Mouse (Mus musculus) CH12.LX (cell line): ENCODE data around the gene Uqcr10. TPM values are rescaled to one million over a fixed set of nuclear protein-coding genes. Genes with fewer than 3 reads are reported as not detected.

Experiments
- DNase-seq: peaks from one replicate; pipeline ENCODE4 v3.0.0-alpha.2; 2013; ENCODE audit errors: extremely low read depth
- H3K27ac ChIP-seq: 2 replicates; pipeline ENCODE4 v1.5.1; 2012; ENCODE audit warnings: low read depth, mild to moderate bottlenecking, control low read depth, moderate library complexity; ENCODE audit not compliant: insufficient read depth
- H3K27me3 ChIP-seq: replicated peaks from 2 replicates; pipeline ENCODE3; 2012; ENCODE audit warnings: inconsistent platforms
- H3K36me3 ChIP-seq, 2 experiments: replicated peaks in 1 of 2; 2 replicates each; pipeline versions ENCODE3 to v1.6.1; 2012; ENCODE audit warnings: inconsistent platforms in 1 of 2, low read length in 1 of 2, mild to moderate bottlenecking in 1 of 2, mixed read lengths in 1 of 2, moderate library complexity in 1 of 2; ENCODE audit not compliant: control insufficient read depth in 1 of 2, insufficient read depth in 1 of 2
- H3K4me1 ChIP-seq, 2 experiments: 2 replicates each; pipeline ENCODE4 v1.6.1; 2012; ENCODE audit warnings: inconsistent platforms in 1 of 2, moderate library complexity in 1 of 2; ENCODE audit not compliant: insufficient read depth in 2 of 2, control insufficient read depth in 1 of 2
- H3K4me2 ChIP-seq: 2 replicates; pipeline ENCODE4 v1.6.1; 2012; ENCODE audit warnings: low read depth, mild to moderate bottlenecking, control low read depth; ENCODE audit not compliant: poor library complexity, insufficient read depth, severe bottlenecking
- H3K4me3 ChIP-seq, 3 experiments: fragments of 150-350 bp in 1 of 3; sonication (generic) in 1 of 3; replicated peaks in 1 of 3; 2 replicates each; pipeline versions ENCODE3 to v1.5.1; 2011 to 2012; ENCODE audit warnings: low read depth in 2 of 3, low read length in 2 of 3, mild to moderate bottlenecking in 2 of 3, moderate library complexity in 2 of 3, control low read depth in 1 of 3, improper control_type of control experiment in 1 of 3, inconsistent platforms in 1 of 3, mixed read lengths in 1 of 3; ENCODE audit not compliant: poor library complexity in 1 of 3
- H3K79me2 ChIP-seq: replicated peaks from 2 replicates; pipeline ENCODE4 v1.6.1; 2012; ENCODE audit warnings: mild to moderate bottlenecking, moderate library complexity; ENCODE audit not compliant: control insufficient read depth, poor library complexity, insufficient read depth, severe bottlenecking; ENCODE audit errors: extremely low read depth
- H3K9ac ChIP-seq: 2 replicates; pipeline ENCODE4 v1.6.1; 2012; ENCODE audit warnings: low read depth, mild to moderate bottlenecking, control low read depth, moderate library complexity; ENCODE audit not compliant: insufficient read depth
- H3K9me3 ChIP-seq: replicated peaks from 2 replicates; pipeline ENCODE3; 2012; ENCODE audit warnings: low read length, inconsistent platforms, mixed read lengths
- BHLHE40 ChIP-seq: IDR thresholded peaks from 2 replicates; pipeline ENCODE4 v1.6.1; 2011; ENCODE audit warnings: mild to moderate bottlenecking, low read depth, low read length, improper control_type of control experiment
- CHD1 ChIP-seq: IDR thresholded peaks from 2 replicates; pipeline ENCODE4 v1.6.1; 2012; ENCODE audit warnings: low read depth, low read length, improper control_type of control experiment, inconsistent platforms
- CHD2 ChIP-seq: IDR thresholded peaks from 2 replicates; pipeline ENCODE4 v1.6.1; 2011; ENCODE audit warnings: low read length, improper control_type of control experiment
- CTCF ChIP-seq, 2 experiments: IDR thresholded peaks in 1 of 2; conservative IDR thresholded peaks in 1 of 2; 2 replicates each; pipeline ENCODE4 v1.5.1; 2011 to 2012; ENCODE audit warnings: low read depth in 2 of 2, low read length in 2 of 2, improper control_type of control experiment in 1 of 2, inconsistent platforms in 1 of 2, mild to moderate bottlenecking in 1 of 2, moderate library complexity in 1 of 2
- ELF1 ChIP-seq: IDR thresholded peaks from 2 replicates; pipeline ENCODE4 v1.6.1; 2014; ENCODE audit warnings: low read depth, mild to moderate bottlenecking, inconsistent platforms, low read length, improper control_type of control experiment
- GABPA ChIP-seq: IDR thresholded peaks from 2 replicates; pipeline ENCODE4 v1.6.1; 2012; ENCODE audit warnings: low read depth, low read length, improper control_type of control experiment, inconsistent platforms; ENCODE audit not compliant: insufficient replicate concordance
- HCFC1 ChIP-seq: IDR thresholded peaks from 2 replicates; pipeline ENCODE4 v1.6.1; 2012; ENCODE audit warnings: low read depth, mild to moderate bottlenecking, inconsistent platforms, low read length, improper control_type of control experiment
- JUN ChIP-seq: IDR thresholded peaks from 2 replicates; pipeline ENCODE4 v1.6.1; 2011; ENCODE audit warnings: low read depth, mild to moderate bottlenecking, low read length, improper control_type of control experiment, moderate library complexity; ENCODE audit not compliant: insufficient read depth
- KAT2A ChIP-seq: IDR thresholded peaks from 2 replicates; pipeline ENCODE4 v1.6.1; 2012; ENCODE audit warnings: low read length, improper control_type of control experiment, inconsistent platforms; ENCODE audit not compliant: insufficient replicate concordance
- MAFK ChIP-seq: IDR thresholded peaks from 2 replicates; pipeline ENCODE4 v1.6.1; 2011; ENCODE audit warnings: low read length, improper control_type of control experiment; ENCODE audit not compliant: insufficient replicate concordance
- MAX ChIP-seq: IDR thresholded peaks from 2 replicates; pipeline ENCODE4 v1.6.1; 2011; ENCODE audit warnings: low read length, improper control_type of control experiment
- MAZ ChIP-seq: IDR thresholded peaks from 2 replicates; pipeline ENCODE4 v1.6.1; 2012; ENCODE audit warnings: low read depth, mild to moderate bottlenecking, inconsistent platforms, low read length, improper control_type of control experiment, moderate library complexity
- MEF2A ChIP-seq: IDR thresholded peaks from 2 replicates; pipeline ENCODE4 v1.6.1; 2014; ENCODE audit warnings: low read depth, mild to moderate bottlenecking, inconsistent platforms, low read length, improper control_type of control experiment, borderline replicate concordance
- MXI1 ChIP-seq: IDR thresholded peaks from 2 replicates; pipeline ENCODE4 v1.6.1; 2011; ENCODE audit warnings: mild to moderate bottlenecking, low read depth, low read length, improper control_type of control experiment
- MYC ChIP-seq: IDR thresholded peaks from 2 replicates; pipeline ENCODE4 v1.6.1; 2011; ENCODE audit warnings: low read depth, mild to moderate bottlenecking, improper control_type of control experiment, low read length
- NELFE ChIP-seq: IDR thresholded peaks from 2 replicates; pipeline ENCODE4 v1.6.1; 2011; ENCODE audit warnings: low read depth, low read length, improper control_type of control experiment
- NRF1 ChIP-seq: IDR thresholded peaks from 2 replicates; pipeline ENCODE4 v1.6.1; 2014; ENCODE audit warnings: low read depth, mild to moderate bottlenecking, inconsistent platforms, low read length, improper control_type of control experiment, moderate library complexity
- PAX5 ChIP-seq: IDR thresholded peaks from 2 replicates; pipeline ENCODE4 v1.6.1; 2012; ENCODE audit warnings: low read length, inconsistent platforms, mixed read lengths
- POLR2A ChIP-seq: IDR thresholded peaks from 2 replicates; pipeline ENCODE4 v1.6.1; 2011; ENCODE audit warnings: low read depth, mild to moderate bottlenecking, improper control_type of control experiment, low read length
- POLR2AphosphoS2 ChIP-seq: IDR thresholded peaks from 2 replicates; pipeline ENCODE4 v1.6.1; 2011; ENCODE audit warnings: low read depth, low read length, improper control_type of control experiment
- RAD21 ChIP-seq: IDR thresholded peaks from 2 replicates; pipeline ENCODE4 v1.6.1; 2011; ENCODE audit warnings: low read depth, mild to moderate bottlenecking, low read length, improper control_type of control experiment, moderate library complexity
- SIN3A ChIP-seq: IDR thresholded peaks from 2 replicates; pipeline ENCODE4 v1.6.1; 2012; ENCODE audit warnings: low read length, improper control_type of control experiment, inconsistent platforms
- SMC3 ChIP-seq: IDR thresholded peaks from 2 replicates; pipeline ENCODE4 v1.6.1; 2011; ENCODE audit warnings: low read depth, low read length, improper control_type of control experiment
- TCF12 ChIP-seq: IDR thresholded peaks from 2 replicates; pipeline ENCODE4 v1.6.1; 2014; ENCODE audit warnings: low read depth, mild to moderate bottlenecking, inconsistent platforms, low read length, improper control_type of control experiment
- ZC3H11A ChIP-seq: IDR thresholded peaks from 2 replicates; pipeline ENCODE4 v1.6.1; 2012; ENCODE audit warnings: low read depth, mild to moderate bottlenecking, inconsistent platforms, low read length, improper control_type of control experiment
- ZKSCAN1 ChIP-seq: IDR thresholded peaks from 2 replicates; pipeline ENCODE4 v1.6.1; 2012; ENCODE audit warnings: low read depth, inconsistent platforms, low read length, improper control_type of control experiment, borderline replicate concordance
- dilution Hi-C: fragments of 300-500 bp; cut with MboI; formaldehyde crosslinking; loops from 2 replicates; pipeline ENCODE4 v1.14.3; 2020; ENCODE audit warnings: low sequenced_read_pairs; ENCODE audit not compliant: extremely low pct_unique_long_range_greater_than_20kb, extremely low pct_ligation_motif_present
- in situ Hi-C: fragments of 300-500 bp; cut with MboI; formaldehyde crosslinking; loops from 3 replicates; pipeline ENCODE4 v1.14.3; 2019; ENCODE audit warnings: low sequenced_read_pairs, low pct_ligation_motif_present, low pct_unique_long_range_greater_than_20kb, mixed read lengths
- polyA plus RNA-seq: library from polyadenylated mRNA; unstranded; fragments of >175 nt; gene quantifications from 2 replicates; pipeline ENCODE4 v1.2.1, GENCODE M21; 2012; ENCODE audit warnings: low read depth; ENCODE audit not compliant: insufficient read length
- total RNA-seq, 2 experiments: library from RNA; depleted of rRNA; stranded (reverse); fragments of 300-350 nt in 1 of 2; fragments of >200 nt in 1 of 2; gene quantifications; 2 replicates each; pipeline ENCODE4 v1.2.3; 2012 to 2014

Gene Uqcr10
- total and polyA plus RNA-seq, 3 experiments, result 740 to 1,522 (median 1,007) TPM

GRCm38 (mm10) chr11:4675693-4676092, 28.4 kb downstream of the Uqcr10 start:
- Histone ChIP-seq H3K4me3 (no peak overlapping the region), H3K9me3 (no peaks in the 10 kb centered on the region), H3K27me3 (no peaks in the 10 kb centered on the region), H3K36me3 (peaks cover 73 to 96% of the 10 kb centered on the region in 2 experiments), H3K4me2 (no peak overlapping the region), H3K9ac (no peak overlapping the region), H3K79me2 (no peaks in the 10 kb centered on the region), H3K4me1 (no peaks in the 10 kb centered on the region; a peak in 1 of 4 replicates), H3K27ac (no peak overlapping the region)
- TF ChIP-seq JUN (no peak), BHLHE40 (no peak), SIN3A (no peak), ELF1 (no peak), RAD21 (no peak), MYC (no peak), KAT2A (no peak), TCF12 (no peak), ZC3H11A (no peak), SMC3 (no peak), GABPA (no peak), MAFK (no peak), MAZ (no peak), CHD2 (no peak), CTCF (conservative IDR thresholded peaks at IDR 0.05 in 1 of 2, IDR thresholded peaks at IDR 0.05 in 1 of 2; ENCODE audit: low read depth in 2 of 2, low read length in 2 of 2) (no peak)
- in situ Hi-C loops (no loop called here), dilution Hi-C loops (no loop called here)
- no peak for DNase-seq

GRCm38 (mm10) chr11:4675126-4675562, 29.0 kb downstream of the Uqcr10 start:
- H3K36me3 ChIP-seq, result peaks cover 73 to 96% of the 10 kb centered on the region in 2 experiments
- dilution Hi-C loops, result no loop called here

More at GRCm38 (mm10) chr11:4675126-4675562, 29.0 kb downstream of the Uqcr10 start:
- Histone ChIP-seq H3K27ac (no peak overlapping the region), H3K9me3 (no peaks in the 10 kb centered on the region)
- TF ChIP-seq ZKSCAN1, result no peak
- TF ChIP-seq NELFE, result no peak
- TF ChIP-seq HCFC1, result no peak
- TF ChIP-seq POLR2A, result no peak
- TF ChIP-seq MAZ, result no peak
- no peak for TF ChIP-seq NRF1
- no peak for TF ChIP-seq GABPA
- no peak for TF ChIP-seq PAX5
- TF ChIP-seq MAX, result no peak
- no peak for TF ChIP-seq CHD1
- no peak for TF ChIP-seq POLR2AphosphoS2
- TF ChIP-seq MXI1, result no peak
- TF ChIP-seq TCF12, result no peak
- TF ChIP-seq MEF2A, result no peak
- TF ChIP-seq, all 38 proteins: peak for 0
- in situ Hi-C loops, result no loop called here
- Histone ChIP-seq H3K4me3 (no peak overlapping the region), H3K79me2 (no peaks in the 10 kb centered on the region), H3K27me3 (no peaks in the 10 kb centered on the region), H3K9ac (no peak overlapping the region), H3K4me1 (no peaks in the 10 kb centered on the region; a peak in 1 of 4 replicates), H3K4me2 (no peak overlapping the region)
- no peak for DNase-seq
